Mouse (Mus musculus): ENCODE results near the gene Cd207.

GRCm38 (mm10) chr6:83701001-83701400, 23.3 kb upstream of the Cd207 start:
- TF ChIP-seq CTCF (IDR thresholded peaks at IDR 0.05; ENCODE audit: low read depth) = no peak
- TF ChIP-seq EP300 (optimal IDR thresholded peaks at IDR 0.05) = no peak
